Mouse (Mus musculus) liver, embryonic 11.5 days (tissue): Measurements from ENCODE around the gene Pfkp. TPM values are rescaled to one million over a fixed set of nuclear protein-coding genes. Genes with fewer than 3 reads are reported as not detected.
A peak's percentile ranks its signal among the peaks of the same experiment; 100 is the strongest.

Experiments used
- ATAC-seq: fragments of 200-750 bp; cut with Nextera tagmentation; replicated peaks from 2 replicates; pipeline ENCODE4 v1.8.0; 2017; ENCODE audit warnings: moderate number of reproducible peaks, mild to moderate bottlenecking, moderate TSS enrichment, moderate library complexity; ENCODE audit not compliant: low FRiP score
- DNase-seq: peaks from one replicate; pipeline ENCODE4 v3.0.0-alpha.2; 2017; ENCODE audit warnings: low spot score
- H3K27ac ChIP-seq: fragments of 300-500 bp; sonication (generic); 2 replicates; pipeline ENCODE4 v1.5.1; 2014; ENCODE audit warnings: mild to moderate bottlenecking, low read depth, low read length, control low read depth
- H3K27me3 ChIP-seq: fragments of 300-500 bp; sonication (generic); replicated peaks from 2 replicates; pipeline ENCODE4 v1.6.1; 2014; ENCODE audit warnings: low read length, mixed read lengths; ENCODE audit not compliant: control insufficient read depth, insufficient read depth
- H3K36me3 ChIP-seq: fragments of 300-500 bp; sonication (generic); 2 replicates; pipeline ENCODE4 v1.6.1; 2014; ENCODE audit warnings: mild to moderate bottlenecking, low read length, moderate library complexity, mixed read lengths; ENCODE audit not compliant: control insufficient read depth, insufficient read depth
- H3K4me1 ChIP-seq: fragments of 300-500 bp; sonication (generic); replicated peaks from 2 replicates; pipeline ENCODE4 v1.6.1; 2014; ENCODE audit warnings: low read length, mixed read lengths; ENCODE audit not compliant: control insufficient read depth, insufficient read depth
- H3K4me2 ChIP-seq: fragments of 300-500 bp; sonication (generic); 2 replicates; pipeline ENCODE4 v1.6.1; 2014; ENCODE audit warnings: mild to moderate bottlenecking, control low read depth, moderate library complexity
- H3K4me3 ChIP-seq: fragments of 300-500 bp; sonication (generic); 2 replicates; pipeline ENCODE4 v1.5.1; 2014; ENCODE audit warnings: low read depth, low read length, control low read depth
- H3K9ac ChIP-seq: fragments of 300-500 bp; sonication (generic); 2 replicates; pipeline ENCODE4 v1.6.1; 2014; ENCODE audit warnings: low read depth, low read length, control low read depth
- H3K9me3 ChIP-seq: fragments of 300-500 bp; sonication (generic); 2 replicates; pipeline ENCODE4 v1.6.1; 2016; ENCODE audit warnings: low read length, inconsistent platforms, mixed read lengths; ENCODE audit not compliant: control insufficient read depth
- WGBS: fragments of 180-500 bp; shearing (Covaris S2); extraction: QIAGEN DNeasy Blood & Tissue Kit; methylation state at CpG from one replicate; pipeline ENCODE4 v1.1.7; 2014; 5-methylcytosine and 5-hydroxymethylcytosine counted together
- polyA plus RNA-seq: library from polyadenylated mRNA; unstranded; fragments of >200 nt; fragmentation: Nextera tagmentation; extraction: Ambion mirVana; gene quantifications from 2 replicates; pipeline ENCODE4 v1.2.1, GENCODE M21; 2014

Gene Pfkp
- polyA plus RNA-seq, 1 experiment from 2014 or later = 27.4 TPM

- ATAC-seq (no peak), DNase-seq (no peak)
- Histone ChIP-seq H3K4me1 (no peaks in the 10 kb centered on the region), H3K36me3 (peaks cover 20% of the 10 kb centered on the region), H3K27ac (no peak overlapping the region), H3K27me3 (no peaks in the 10 kb centered on the region), H3K9me3 (no peaks in the 10 kb centered on the region), H3K9ac (no peak overlapping the region), H3K4me2 (no peak overlapping the region), H3K4me3 (no peak overlapping the region)
- 81% methylated on average over 4 of the region's 4 CpGs for WGBS
Measured at GRCm38 (mm10) chr13:6583499-6584125, 65.0 kb downstream of the Pfkp start.

- WGBS = 96% methylated on average over 6 of the region's 6 CpGs
- Histone ChIP-seq H3K9ac (no peak overlapping the region), H3K4me3 (no peak overlapping the region), H3K27ac (no peak overlapping the region), H3K4me2 (no peak overlapping the region), H3K27me3 (no peaks in the 10 kb centered on the region), H3K9me3 (no peaks in the 10 kb centered on the region), H3K36me3 (peaks cover 80% of the 10 kb centered on the region), H3K4me1 (no peaks in the 10 kb centered on the region)
- DNase-seq (no peak), ATAC-seq (peak; percentile 34)
Measured at GRCm38 (mm10) chr13:6575920-6576509, 72.6 kb downstream of the Pfkp start.

GRCm38 (mm10) chr13:6565571-6565970, 83.0 kb downstream of the Pfkp start:
- Histone ChIP-seq H3K36me3 (peaks cover 57% of the 10 kb centered on the region), H3K27ac (no peak overlapping the region), H3K9me3 (no peaks in the 10 kb centered on the region), H3K9ac (no peak overlapping the region), H3K4me2 (no peak overlapping the region), H3K27me3 (no peaks in the 10 kb centered on the region), H3K4me3 (no peak overlapping the region), H3K4me1 (no peaks in the 10 kb centered on the region)
- WGBS = 87% methylated on average over 5 of the region's 5 CpGs
- DNase-seq = no peak
- no peak for ATAC-seq

GRCm38 (mm10) chr13:6562409-6562808, 86.2 kb downstream of the Pfkp start:
- Histone ChIP-seq H3K4me1 (no peaks in the 10 kb centered on the region), H3K4me3 (no peak overlapping the region), H3K9ac (no peak overlapping the region), H3K27ac (no peak overlapping the region), H3K9me3 (no peaks in the 10 kb centered on the region), H3K4me2 (no peak overlapping the region), H3K27me3 (no peaks in the 10 kb centered on the region), H3K36me3 (peaks cover 64% of the 10 kb centered on the region)
- ATAC-seq (no peak), DNase-seq (no peak)
- WGBS = 88% methylated on average over 2 of the region's 2 CpGs

- Histone ChIP-seq H3K4me1 (no peaks in the 10 kb centered on the region), H3K27me3 (no peaks in the 10 kb centered on the region), H3K27ac (no peak overlapping the region), H3K36me3 (peaks cover 60% of the 10 kb centered on the region), H3K4me2 (no peak overlapping the region), H3K9ac (no peak overlapping the region), H3K4me3 (no peak overlapping the region), H3K9me3 (no peaks in the 10 kb centered on the region)
- ATAC-seq (no peak), DNase-seq (no peak)
- WGBS = 92% methylated on average over 7 of the region's 7 CpGs
Measured at GRCm38 (mm10) chr13:6557771-6558170, 90.8 kb downstream of the Pfkp start.

- Histone ChIP-seq H3K9ac (no peak overlapping the region), H3K9me3 (no peaks in the 10 kb centered on the region), H3K4me1 (0 out of 2 replicates have a peak, but pooled peaks cover 2% of the 10 kb centered on the region), H3K4me3 (no peak overlapping the region), H3K4me2 (no peak overlapping the region), H3K36me3 (peaks cover 57% of the 10 kb centered on the region), H3K27ac (no peak overlapping the region), H3K27me3 (no peaks in the 10 kb centered on the region)
- ATAC-seq (no peak), DNase-seq (no peak)
- WGBS = 94% methylated on average over 11 of the region's 11 CpGs
Measured at GRCm38 (mm10) chr13:6555656-6556055, 92.9 kb downstream of the Pfkp start.

- DNase-seq = no peak
- Histone ChIP-seq H3K9ac (no peak overlapping the region), H3K4me2 (no peak overlapping the region), H3K9me3 (no peaks in the 10 kb centered on the region), H3K36me3 (peaks cover 50% of the 10 kb centered on the region), H3K27ac (no peak overlapping the region), H3K4me1 (0 out of 2 replicates have a peak, but pooled peaks cover 7% of the 10 kb centered on the region), H3K27me3 (no peaks in the 10 kb centered on the region), H3K4me3 (no peak overlapping the region)
- WGBS = 93% methylated on average over 2 of the region's 2 CpGs
- ATAC-seq = no peak
Measured at GRCm38 (mm10) chr13:6553708-6554107, 94.9 kb downstream of the Pfkp start.

GRCm38 (mm10) chr13:6535287-6535932, 113.2 kb downstream of the Pfkp start:
- no peaks in the 10 kb centered on the region for H3K27me3 ChIP-seq
- 59% methylated on average over 6 of the region's 6 CpGs for WGBS
- H3K4me3 ChIP-seq = no peak overlapping the region
- no peaks in the 10 kb centered on the region for H3K4me1 ChIP-seq
- no peaks in the 10 kb centered on the region for H3K9me3 ChIP-seq
- H3K36me3 ChIP-seq = no peaks in the 10 kb centered on the region
- H3K27ac ChIP-seq = no peak overlapping the region
- no peak overlapping the region for H3K4me2 ChIP-seq
- no peak for DNase-seq
- no peak overlapping the region for H3K9ac ChIP-seq
- ATAC-seq = no peak

GRCm38 (mm10) chr13:6532683-6533082, 115.9 kb downstream of the Pfkp start:
- no peak overlapping the region for H3K9ac ChIP-seq
- H3K27ac ChIP-seq = no peak overlapping the region
- no peaks in the 10 kb centered on the region for H3K9me3 ChIP-seq
- no peaks in the 10 kb centered on the region for H3K36me3 ChIP-seq
- ATAC-seq = no peak
- no peak overlapping the region for H3K4me2 ChIP-seq
- H3K27me3 ChIP-seq = no peaks in the 10 kb centered on the region
- WGBS = 80% methylated on average over 1 of the region's 1 CpGs
- no peak for DNase-seq
- H3K4me1 ChIP-seq = no peaks in the 10 kb centered on the region
- no peak overlapping the region for H3K4me3 ChIP-seq
